Mouse (Mus musculus) testis, adult 2 months (tissue): Measurements from ENCODE around the gene Kat6b.

Source experiments
- CTCF ChIP-seq: fragments of 200-500 bp; IDR thresholded peaks from 2 replicates; pipeline ENCODE4 v1.5.1; 2012; ENCODE audit warnings: low read depth, mild to moderate bottlenecking, inconsistent platforms, low read length, moderate library complexity; ENCODE audit not compliant: control insufficient read depth, insufficient read depth, insufficient replicate concordance
- POLR2A ChIP-seq: fragments of 200-500 bp; IDR thresholded peaks from 2 replicates; pipeline ENCODE4 v1.6.1; 2012; ENCODE audit warnings: low read depth, mild to moderate bottlenecking, inconsistent platforms, low read length, moderate library complexity; ENCODE audit not compliant: control insufficient read depth

DNA sequence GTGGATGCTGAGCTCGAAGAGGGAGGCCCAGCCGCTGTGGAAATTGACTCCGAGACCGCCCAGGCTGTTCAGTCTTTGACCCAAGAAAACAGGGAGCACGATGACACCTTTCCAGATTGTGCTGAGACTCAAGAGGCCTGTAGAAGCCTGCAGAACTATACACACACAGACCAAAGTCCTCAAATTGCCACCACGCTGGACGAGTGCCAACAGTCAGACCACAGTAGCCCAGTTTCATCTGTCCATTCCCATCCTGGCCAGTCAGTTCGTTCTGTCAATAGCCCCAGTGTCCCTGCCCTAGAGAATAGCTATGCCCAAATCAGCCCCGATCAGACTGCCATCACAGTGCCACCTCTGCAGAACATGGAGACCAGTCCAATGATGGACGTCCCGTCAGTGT, 188.0 kb downstream of the Kat6b start:
- no peak for TF ChIP-seq CTCF
- TF ChIP-seq POLR2A, result no peak
